Mouse (Mus musculus): ENCODE data around the gene Trappc2l. TPM values are rescaled to one million over a fixed set of nuclear protein-coding genes. Genes with fewer than 3 reads are reported as not detected.

Trappc2l gene
- total RNA-seq, 1 experiment = 56.1 TPM

DNA sequence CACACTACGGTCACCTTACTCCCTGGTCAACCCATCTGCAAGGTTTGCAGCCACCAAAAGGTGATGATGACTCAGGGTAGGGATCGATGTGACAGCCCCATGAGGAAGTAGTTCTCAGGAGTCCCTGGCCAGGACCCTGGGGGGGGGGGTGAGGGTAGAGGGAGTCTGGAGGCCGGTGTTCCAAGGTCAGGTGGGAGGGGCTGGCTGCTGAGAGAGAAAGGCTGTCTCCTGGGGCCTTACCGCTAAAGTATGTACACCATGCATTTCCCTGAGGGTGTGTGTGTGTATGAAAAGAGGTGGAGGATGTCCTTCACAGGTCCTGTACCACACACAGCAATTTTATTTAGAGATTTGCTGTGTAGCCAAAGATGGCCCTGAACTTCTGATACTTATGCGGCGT, 41.2 kb downstream of the Trappc2l start:
- H3K9ac ChIP-seq (ENCODE audit: insufficient read depth, low read depth, low read length, poor library complexity, severe bottlenecking) = no peak overlapping the region
- no peak overlapping the region for H3K4me3 ChIP-seq (ENCODE audit: insufficient read depth in 1 of 2, low read depth in 1 of 2, low read length in 2 of 2, poor library complexity in 1 of 2, severe bottlenecking in 1 of 2)
- H3K4me1 ChIP-seq (ENCODE audit: control insufficient read depth in 2 of 2, insufficient read depth in 2 of 2, low read length in 2 of 2, poor library complexity in 1 of 2) = peaks cover 0 to 8% of the 10 kb centered on the region in 2 experiments; a peak in 1 of 4 replicates
- TF ChIP-seq ZNF384 (IDR thresholded peaks at IDR 0.05; ENCODE audit: low read depth, low read length) (no peak), MAFK (IDR thresholded peaks at IDR 0.05; ENCODE audit: insufficient read depth, low read depth, low read length) (no peak), HCFC1 (IDR thresholded peaks at IDR 0.05; ENCODE audit: borderline replicate concordance, insufficient read depth, low read length) (no peak), ZC3H11A (IDR thresholded peaks at IDR 0.05; ENCODE audit: borderline replicate concordance, low read depth, low read length) (no peak)
- no peaks in the 10 kb centered on the region for H3K36me3 ChIP-seq (ENCODE audit: control insufficient read depth, insufficient read depth, low read length, poor library complexity, severe bottlenecking)
- no peak for DNase-seq (ENCODE audit: low read depth, low spot score)
- H3K9me3 ChIP-seq (ENCODE audit: control insufficient read depth, insufficient read depth, low read depth, low read length) = no peaks in the 10 kb centered on the region
- H3K27ac ChIP-seq (ENCODE audit: insufficient read depth, low read depth, low read length, poor library complexity, severe bottlenecking) = no peak overlapping the region
- in situ Hi-C loops (cut with MboI; ENCODE audit: low sequenced_read_pairs in 2 of 2, unreplicated experiment in 2 of 2) = no loop called here

GRCm38 (mm10) chr8:122654768-122655167, 43.3 kb downstream of the Trappc2l start:
- no peak overlapping the region for H3K27ac ChIP-seq (ENCODE audit: insufficient read depth, low read depth, low read length, poor library complexity, severe bottlenecking)
- no peaks in the 10 kb centered on the region for H3K36me3 ChIP-seq (ENCODE audit: control insufficient read depth, insufficient read depth, low read length, poor library complexity, severe bottlenecking)
- H3K9ac ChIP-seq (ENCODE audit: insufficient read depth, low read depth, low read length, poor library complexity, severe bottlenecking) = no peak overlapping the region
- peaks cover 0 to 8% of the 10 kb centered on the region in 2 experiments; a peak in 1 of 4 replicates for H3K4me1 ChIP-seq (ENCODE audit: control insufficient read depth in 2 of 2, insufficient read depth in 2 of 2, low read length in 2 of 2, poor library complexity in 1 of 2)
- H3K4me3 ChIP-seq (ENCODE audit: insufficient read depth in 1 of 2, low read depth in 1 of 2, low read length in 2 of 2, poor library complexity in 1 of 2, severe bottlenecking in 1 of 2) = no peak overlapping the region
- in situ Hi-C loops (cut with MboI; ENCODE audit: low sequenced_read_pairs in 2 of 2, unreplicated experiment in 2 of 2) = no loop called here
- H3K9me3 ChIP-seq (ENCODE audit: control insufficient read depth, insufficient read depth, low read depth, low read length) = no peaks in the 10 kb centered on the region
- TF ChIP-seq ZNF384 (IDR thresholded peaks at IDR 0.05; ENCODE audit: low read depth, low read length) = no peak
- no peak for TF ChIP-seq ZC3H11A (IDR thresholded peaks at IDR 0.05; ENCODE audit: borderline replicate concordance, low read depth, low read length)
- TF ChIP-seq MAFK (IDR thresholded peaks at IDR 0.05; ENCODE audit: insufficient read depth, low read depth, low read length) = no peak
- TF ChIP-seq HCFC1 (IDR thresholded peaks at IDR 0.05; ENCODE audit: borderline replicate concordance, insufficient read depth, low read length) = no peak
- no peak for TF ChIP-seq CHD2 (IDR thresholded peaks at IDR 0.05; ENCODE audit: low read depth, low read length)
- DNase-seq (ENCODE audit: low read depth, low spot score) = no peak

DNA sequence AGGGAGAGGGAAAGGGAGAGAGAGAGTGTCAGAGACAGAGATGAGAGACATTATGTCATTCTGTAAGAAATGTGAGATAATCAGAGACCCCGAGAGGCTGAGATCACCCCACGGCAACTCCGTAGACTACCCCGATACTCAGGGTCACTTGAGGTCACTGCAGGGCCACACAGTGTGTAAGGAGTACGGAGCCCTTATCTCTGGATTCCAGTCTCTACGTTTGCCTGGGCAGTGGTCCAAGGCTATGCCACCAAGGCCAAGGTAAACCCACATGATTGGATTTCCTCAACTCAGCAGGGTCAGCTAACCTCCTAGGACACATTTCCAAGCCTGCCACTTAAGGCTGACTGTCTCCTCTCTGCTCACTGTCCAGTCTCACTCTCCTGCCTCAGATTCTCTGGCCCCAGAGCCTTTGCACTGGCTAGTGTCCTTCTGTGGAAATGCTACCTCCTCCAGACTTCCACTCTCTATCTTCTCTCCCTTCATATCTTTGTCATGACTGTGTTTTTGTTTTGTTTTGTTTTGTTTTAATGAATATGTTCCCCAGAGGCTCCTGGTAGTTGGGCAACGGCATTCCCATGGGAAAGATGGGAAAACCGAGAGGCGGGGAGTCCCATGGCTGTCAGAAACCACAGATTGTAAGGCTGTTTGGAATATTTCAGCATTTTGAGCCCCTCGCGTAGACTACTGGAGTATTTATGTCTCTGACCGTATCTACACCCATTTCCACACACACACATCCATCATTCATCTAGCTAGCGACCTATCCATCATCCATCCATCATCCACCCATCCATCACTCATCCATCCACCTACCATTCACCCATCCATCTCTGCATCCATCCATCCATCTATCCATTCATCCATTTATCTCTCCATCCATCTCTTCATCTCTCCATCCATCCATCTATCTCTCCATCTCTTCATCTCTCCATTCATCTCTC, 44.9 kb downstream of the Trappc2l start:
- no peak for DNase-seq (ENCODE audit: low read depth, low spot score)
- H3K4me1 ChIP-seq (ENCODE audit: control insufficient read depth in 2 of 2, insufficient read depth in 2 of 2, low read length in 2 of 2, poor library complexity in 1 of 2) = peaks cover 0 to 8% of the 10 kb centered on the region in 2 experiments; a peak in 1 of 4 replicates
- TF ChIP-seq MAFK (IDR thresholded peaks at IDR 0.05; ENCODE audit: insufficient read depth, low read depth, low read length) (no peak), HCFC1 (IDR thresholded peaks at IDR 0.05; ENCODE audit: borderline replicate concordance, insufficient read depth, low read length) (no peak), ZC3H11A (IDR thresholded peaks at IDR 0.05; ENCODE audit: borderline replicate concordance, low read depth, low read length) (no peak), CHD2 (IDR thresholded peaks at IDR 0.05; ENCODE audit: low read depth, low read length) (no peak), ZNF384 (IDR thresholded peaks at IDR 0.05; ENCODE audit: low read depth, low read length) (no peak)
- no peak overlapping the region for H3K9ac ChIP-seq (ENCODE audit: insufficient read depth, low read depth, low read length, poor library complexity, severe bottlenecking)
- in situ Hi-C loops (cut with MboI; ENCODE audit: low sequenced_read_pairs in 2 of 2, unreplicated experiment in 2 of 2) = no loop called here
- H3K9me3 ChIP-seq (ENCODE audit: control insufficient read depth, insufficient read depth, low read depth, low read length) = no peaks in the 10 kb centered on the region
- no peak overlapping the region for H3K4me3 ChIP-seq (ENCODE audit: insufficient read depth in 1 of 2, low read depth in 1 of 2, low read length in 2 of 2, poor library complexity in 1 of 2, severe bottlenecking in 1 of 2)
- no peak overlapping the region for H3K27ac ChIP-seq (ENCODE audit: insufficient read depth, low read depth, low read length, poor library complexity, severe bottlenecking)
- no peaks in the 10 kb centered on the region for H3K36me3 ChIP-seq (ENCODE audit: control insufficient read depth, insufficient read depth, low read length, poor library complexity, severe bottlenecking)

- TF ChIP-seq HCFC1 (IDR thresholded peaks at IDR 0.05; ENCODE audit: borderline replicate concordance, insufficient read depth, low read length) (no peak), ZC3H11A (IDR thresholded peaks at IDR 0.05; ENCODE audit: borderline replicate concordance, low read depth, low read length) (no peak), ZNF384 (IDR thresholded peaks at IDR 0.05; ENCODE audit: low read depth, low read length) (no peak), MAFK (IDR thresholded peaks at IDR 0.05; ENCODE audit: insufficient read depth, low read depth, low read length) (no peak), CHD2 (IDR thresholded peaks at IDR 0.05; ENCODE audit: low read depth, low read length) (no peak)
- H3K36me3 ChIP-seq (ENCODE audit: control insufficient read depth, insufficient read depth, low read length, poor library complexity, severe bottlenecking) = no peaks in the 10 kb centered on the region
- no peak overlapping the region for H3K27ac ChIP-seq (ENCODE audit: insufficient read depth, low read depth, low read length, poor library complexity, severe bottlenecking)
- H3K9me3 ChIP-seq (ENCODE audit: control insufficient read depth, insufficient read depth, low read depth, low read length) = no peaks in the 10 kb centered on the region
- in situ Hi-C loops (cut with MboI; ENCODE audit: low sequenced_read_pairs in 2 of 2, unreplicated experiment in 2 of 2) = no loop called here
- DNase-seq (ENCODE audit: low read depth, low spot score) = no peak
- no peak overlapping the region for H3K4me3 ChIP-seq (ENCODE audit: insufficient read depth in 1 of 2, low read depth in 1 of 2, low read length in 2 of 2, poor library complexity in 1 of 2, severe bottlenecking in 1 of 2)
- peaks cover 0 to 2% of the 10 kb centered on the region in 2 experiments; a peak in 1 of 4 replicates for H3K4me1 ChIP-seq (ENCODE audit: control insufficient read depth in 2 of 2, insufficient read depth in 2 of 2, low read length in 2 of 2, poor library complexity in 1 of 2)
- H3K9ac ChIP-seq (ENCODE audit: insufficient read depth, low read depth, low read length, poor library complexity, severe bottlenecking) = no peak overlapping the region
These were observed 46.8 kb downstream of the Trappc2l start for GRCm38 (mm10) chr8:122658149-122658806.

Data from ES-E14 (cell line).